Mouse (Mus musculus): ENCODE data around the gene Kndc1. TPM values are rescaled to one million over a fixed set of nuclear protein-coding genes. Genes with fewer than 3 reads are reported as not detected.

Kndc1 gene
- total RNA-seq (2014; fragmentation: Nextera tagmentation) (not detected in 2 replicates), total RNA-seq (2017) (not detected in 2 replicates)

- no peak for ATAC-seq (replicated peaks; ENCODE audit: low FRiP score, low TSS enrichment, poor library complexity, severe bottlenecking)
These were observed at the start of gene Kndc1 for GRCm38 (mm10) chr7:139894655-139895557. Kndc1 (plus strand) TSS chr7:139894696.

GRCm38 (mm10) chr7:139845101-139845500, 49.4 kb upstream of the Kndc1 start:
- no peak for ATAC-seq (replicated peaks; ENCODE audit: low FRiP score, low TSS enrichment, poor library complexity, severe bottlenecking)

GRCm38 (mm10) chr7:139850152-139850551, 44.3 kb upstream of the Kndc1 start:
- ATAC-seq (replicated peaks; ENCODE audit: low FRiP score, low TSS enrichment, poor library complexity, severe bottlenecking) = no peak

- no peak for ATAC-seq (replicated peaks; ENCODE audit: low FRiP score, low TSS enrichment, poor library complexity, severe bottlenecking)
These were observed 43.8 kb upstream of the Kndc1 start for GRCm38 (mm10) chr7:139850677-139851076.

- ATAC-seq (replicated peaks; ENCODE audit: low FRiP score, low TSS enrichment, poor library complexity, severe bottlenecking) = no peak
These were observed 43.4 kb upstream of the Kndc1 start for GRCm38 (mm10) chr7:139851098-139851497.

GRCm38 (mm10) chr7:139855261-139855660, 39.2 kb upstream of the Kndc1 start:
- no peak for ATAC-seq (replicated peaks; ENCODE audit: low FRiP score, low TSS enrichment, poor library complexity, severe bottlenecking)

GRCm38 (mm10) chr7:139861411-139861810, 33.1 kb upstream of the Kndc1 start:
- ATAC-seq (replicated peaks; ENCODE audit: low FRiP score, low TSS enrichment, poor library complexity, severe bottlenecking) = peak; percentile 53; the same call in 1 of the 2 replicates

- no peak for ATAC-seq (replicated peaks; ENCODE audit: low FRiP score, low TSS enrichment, poor library complexity, severe bottlenecking)
These were observed 31.4 kb upstream of the Kndc1 start for GRCm38 (mm10) chr7:139863076-139863475.

GRCm38 (mm10) chr7:139864253-139864652, 30.2 kb upstream of the Kndc1 start:
- ATAC-seq (replicated peaks; ENCODE audit: low FRiP score, low TSS enrichment, poor library complexity, severe bottlenecking) = 0 out of 2 replicates have a peak, but pooled peaks have one; percentile 14

GRCm38 (mm10) chr7:139864871-139865270, 29.6 kb upstream of the Kndc1 start:
- no peak for ATAC-seq (replicated peaks; ENCODE audit: low FRiP score, low TSS enrichment, poor library complexity, severe bottlenecking)

GRCm38 (mm10) chr7:139871014-139871413, 23.5 kb upstream of the Kndc1 start:
- no peak for ATAC-seq (replicated peaks; ENCODE audit: low FRiP score, low TSS enrichment, poor library complexity, severe bottlenecking)

GRCm38 (mm10) chr7:139877167-139877792, 17.2 kb upstream of the Kndc1 start:
- 0 out of 2 replicates have a peak, but pooled peaks have one; percentile 41 for ATAC-seq (replicated peaks; ENCODE audit: low FRiP score, low TSS enrichment, poor library complexity, severe bottlenecking)

- no peak for ATAC-seq (replicated peaks; ENCODE audit: low FRiP score, low TSS enrichment, poor library complexity, severe bottlenecking)
These were observed 16.4 kb upstream of the Kndc1 start for GRCm38 (mm10) chr7:139878122-139878521.

GRCm38 (mm10) chr7:139878621-139879020, 15.9 kb upstream of the Kndc1 start:
- no peak for ATAC-seq (replicated peaks; ENCODE audit: low FRiP score, low TSS enrichment, poor library complexity, severe bottlenecking)

GRCm38 (mm10) chr7:139883545-139883944, 11.0 kb upstream of the Kndc1 start:
- ATAC-seq (replicated peaks; ENCODE audit: low FRiP score, low TSS enrichment, poor library complexity, severe bottlenecking) = no peak

GRCm38 (mm10) chr7:139891779-139892178, 2.7 kb upstream of the Kndc1 start:
- ATAC-seq (replicated peaks; ENCODE audit: low FRiP score, low TSS enrichment, poor library complexity, severe bottlenecking) = no peak

GRCm38 (mm10) chr7:139896271-139896670, 1.8 kb downstream of the Kndc1 start:
- no peak for ATAC-seq (replicated peaks; ENCODE audit: low FRiP score, low TSS enrichment, poor library complexity, severe bottlenecking)

GRCm38 (mm10) chr7:139896796-139897195, 2.3 kb downstream of the Kndc1 start:
- no peak for ATAC-seq (replicated peaks; ENCODE audit: low FRiP score, low TSS enrichment, poor library complexity, severe bottlenecking)

- no peak for ATAC-seq (replicated peaks; ENCODE audit: low FRiP score, low TSS enrichment, poor library complexity, severe bottlenecking)
These were observed 4.1 kb downstream of the Kndc1 start for GRCm38 (mm10) chr7:139898606-139899005.

GRCm38 (mm10) chr7:139899505-139899904, 5.0 kb downstream of the Kndc1 start:
- ATAC-seq (replicated peaks; ENCODE audit: low FRiP score, low TSS enrichment, poor library complexity, severe bottlenecking) = no peak

All from megakaryocyte-erythroid progenitor cell, adult 5-6 weeks (primary cell).